Mouse (Mus musculus): ENCODE results near the gene Prss54. TPM values are rescaled to one million over a fixed set of nuclear protein-coding genes. Genes with fewer than 3 reads are reported as not detected.

Prss54 gene
- polyA plus RNA-seq, 1 experiment: not detected

DNA sequence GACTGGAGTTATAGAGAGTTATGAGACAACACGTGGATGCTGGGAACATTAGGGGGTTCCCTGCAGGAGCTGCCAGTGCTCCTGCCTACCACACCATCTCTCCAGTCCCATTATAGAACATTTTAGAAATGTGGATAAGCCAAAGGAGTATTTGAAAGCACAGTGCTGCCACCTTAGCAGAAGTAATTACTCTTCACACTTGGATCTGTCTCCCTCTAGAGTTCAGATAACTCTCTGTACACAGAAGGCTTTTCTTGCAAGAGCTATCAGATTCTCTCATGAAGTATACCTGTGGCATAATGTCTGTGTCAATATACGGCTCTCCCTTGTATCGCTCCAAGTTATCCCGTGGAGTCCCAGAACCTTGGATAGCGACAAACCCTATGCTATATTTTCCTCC, 36.7 kb downstream of the Prss54 start:
- Histone ChIP-seq H3K4me1 (ENCODE audit: control insufficient read depth, insufficient read depth, low read length) (no peaks in the 10 kb centered on the region), H3K4me3 (replicated peaks; ENCODE audit: extremely low read depth, low read depth, low read length) (no peak overlapping the region)
- TF ChIP-seq CTCF (IDR thresholded peaks at IDR 0.05; ENCODE audit: insufficient read depth, low read length) (no peak), POLR2A (IDR thresholded peaks at IDR 0.05; ENCODE audit: borderline replicate concordance, extremely low read depth, low read depth, low read length) (no peak)
- WGBS: 72% methylated on average over 5 of the region's 5 CpGs
- DNase-seq: no peak

- peak; percentile 46 for DNase-seq
- WGBS: 6% methylated on average over 33 of the region's 33 CpGs
- H3K4me1 ChIP-seq (ENCODE audit: control insufficient read depth, insufficient read depth, low read length): no peaks in the 10 kb centered on the region
- H3K4me3 ChIP-seq (replicated peaks; ENCODE audit: extremely low read depth, low read depth, low read length): peak within 1 kb of the TSS; percentile 12
- no peak for TF ChIP-seq CTCF (IDR thresholded peaks at IDR 0.05; ENCODE audit: insufficient read depth, low read length)
- no peak for TF ChIP-seq POLR2A (IDR thresholded peaks at IDR 0.05; ENCODE audit: borderline replicate concordance, extremely low read depth, low read depth, low read length)
These were observed 42.4 kb downstream of the Prss54 start, which contains the start of gene Ccdc113 for GRCm38 (mm10) chr8:95533584-95534387. Ccdc113 (plus strand) TSS chr8:95534085.

DNA sequence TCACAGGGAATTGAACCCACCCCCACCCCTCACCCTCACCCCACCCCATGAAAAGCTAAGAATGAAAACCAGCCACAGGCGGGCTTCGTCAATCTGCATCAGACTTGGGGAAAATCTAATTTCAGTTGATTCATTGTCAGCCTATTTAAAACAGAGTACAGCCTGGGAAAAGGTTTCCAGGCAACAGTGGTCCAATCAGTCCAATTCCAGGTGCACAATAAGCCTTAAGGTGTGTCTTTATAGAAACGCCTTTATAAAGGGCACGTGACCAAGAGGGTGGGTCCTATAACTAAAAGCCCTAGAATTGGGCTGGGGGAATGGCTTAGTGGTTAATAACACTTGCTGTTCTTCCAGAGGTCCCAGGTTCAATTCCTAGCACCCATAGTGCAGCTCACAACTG, 43.9 kb downstream of the Prss54 start:
- H3K4me1 ChIP-seq (ENCODE audit: control insufficient read depth, insufficient read depth, low read length): no peaks in the 10 kb centered on the region
- no peak for TF ChIP-seq POLR2A (IDR thresholded peaks at IDR 0.05; ENCODE audit: borderline replicate concordance, extremely low read depth, low read depth, low read length)
- no peak overlapping the region for H3K4me3 ChIP-seq (replicated peaks; ENCODE audit: extremely low read depth, low read depth, low read length)
- 62% methylated on average over 4 of the region's 4 CpGs for WGBS
- no peak for DNase-seq

- WGBS: 61% methylated on average over 9 of the region's 9 CpGs
- peak; percentile 16; the same call in 1 of the 2 replicates for TF ChIP-seq CTCF (IDR thresholded peaks at IDR 0.05; ENCODE audit: insufficient read depth, low read length)
- TF ChIP-seq POLR2A (IDR thresholded peaks at IDR 0.05; ENCODE audit: borderline replicate concordance, extremely low read depth, low read depth, low read length): no peak
- DNase-seq: no peak
- H3K4me3 ChIP-seq (replicated peaks; ENCODE audit: extremely low read depth, low read depth, low read length): no peak overlapping the region
- no peaks in the 10 kb centered on the region for H3K4me1 ChIP-seq (ENCODE audit: control insufficient read depth, insufficient read depth, low read length)
These were observed 47.3 kb downstream of the Prss54 start for GRCm38 (mm10) chr8:95528750-95529310.

DNA sequence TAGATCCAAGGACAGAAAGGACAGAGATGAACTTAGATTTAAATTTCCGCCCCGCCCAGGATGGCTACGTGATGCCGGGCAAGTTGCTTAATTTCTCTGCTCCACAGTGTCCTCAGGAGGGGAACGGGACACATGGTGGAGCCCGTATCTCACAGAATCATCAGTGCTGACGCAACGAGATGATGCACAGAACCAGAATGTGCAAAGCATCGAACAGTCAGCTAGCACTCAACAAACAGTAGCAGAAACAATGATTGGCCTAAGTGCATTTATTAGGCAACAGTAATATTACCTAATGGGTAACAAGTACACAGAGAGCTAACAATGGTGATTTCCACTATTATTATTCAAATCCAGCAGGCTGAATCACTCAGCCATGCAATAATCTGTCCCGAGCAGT, 47.9 kb downstream of the Prss54 start:
- no peaks in the 10 kb centered on the region for H3K4me1 ChIP-seq (ENCODE audit: control insufficient read depth, insufficient read depth, low read length)
- DNase-seq: no peak
- H3K4me3 ChIP-seq (replicated peaks; ENCODE audit: extremely low read depth, low read depth, low read length): no peak overlapping the region
- WGBS: 88% methylated on average over 10 of the region's 10 CpGs
- TF ChIP-seq POLR2A (IDR thresholded peaks at IDR 0.05; ENCODE audit: borderline replicate concordance, extremely low read depth, low read depth, low read length): no peak
- no peak for TF ChIP-seq CTCF (IDR thresholded peaks at IDR 0.05; ENCODE audit: insufficient read depth, low read length)

DNA sequence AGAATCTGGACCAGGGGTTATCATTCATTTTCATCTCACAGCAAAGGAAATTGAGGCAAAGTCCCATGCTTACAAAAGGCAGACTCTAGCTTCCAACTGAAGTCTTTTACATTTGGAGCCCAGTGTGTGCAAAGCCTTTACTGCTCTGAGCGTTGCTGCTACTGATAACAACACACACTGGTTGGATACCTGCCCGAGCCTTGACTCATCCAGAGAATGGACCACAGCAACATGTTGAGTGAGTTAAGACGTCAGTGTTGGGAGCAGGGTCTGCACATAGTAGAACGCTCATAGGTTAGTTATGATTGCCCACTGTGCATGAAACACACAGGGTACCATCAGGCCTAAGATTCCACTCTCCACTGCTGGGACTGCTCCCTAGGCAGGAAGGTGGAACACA, 52.1 kb downstream of the Prss54 start:
- 82% methylated on average over 4 of the region's 4 CpGs for WGBS

GRCm38 (mm10) chr8:95516928-95517327, 59.2 kb downstream of the Prss54 start:
- no peak for DNase-seq
- no peak overlapping the region for H3K4me3 ChIP-seq (replicated peaks; ENCODE audit: extremely low read depth, low read depth, low read length)
- TF ChIP-seq CTCF (IDR thresholded peaks at IDR 0.05; ENCODE audit: insufficient read depth, low read length): no peak
- H3K4me1 ChIP-seq (ENCODE audit: control insufficient read depth, insufficient read depth, low read length): no peaks in the 10 kb centered on the region
- 80% methylated on average over 6 of the region's 6 CpGs for WGBS

More for the DNA sequence above, 52.1 kb downstream of the Prss54 start:
- Histone ChIP-seq H3K4me1 (ENCODE audit: control insufficient read depth, insufficient read depth, low read length) (no peaks in the 10 kb centered on the region), H3K4me3 (replicated peaks; ENCODE audit: extremely low read depth, low read depth, low read length) (no peak overlapping the region)
- no peak for TF ChIP-seq CTCF (IDR thresholded peaks at IDR 0.05; ENCODE audit: insufficient read depth, low read length)
- no peak for TF ChIP-seq POLR2A (IDR thresholded peaks at IDR 0.05; ENCODE audit: borderline replicate concordance, extremely low read depth, low read depth, low read length)
- no peak for DNase-seq

DNA sequence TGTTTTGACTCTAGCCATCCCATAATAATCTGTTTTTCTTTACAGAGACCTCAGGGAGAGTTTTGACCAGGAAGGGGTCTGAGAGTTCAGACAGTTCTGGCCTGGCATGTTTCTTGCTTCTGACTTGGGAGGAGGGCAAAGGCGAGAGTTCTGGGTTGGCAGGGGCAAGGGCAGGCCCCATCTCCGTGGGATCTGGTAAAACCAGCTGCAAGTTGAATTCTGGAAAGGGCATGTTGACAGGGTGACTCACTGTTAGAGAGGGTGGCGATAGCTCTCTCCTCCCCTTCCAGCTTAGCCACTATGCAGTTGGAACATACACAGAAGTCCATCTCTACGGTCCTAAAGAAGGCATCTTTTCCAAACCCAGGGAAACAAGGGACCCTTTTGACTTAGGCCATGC, 62.9 kb downstream of the Prss54 start:
- TF ChIP-seq CTCF (IDR thresholded peaks at IDR 0.05; ENCODE audit: insufficient read depth, low read length): no peak
- no peak for TF ChIP-seq POLR2A (IDR thresholded peaks at IDR 0.05; ENCODE audit: borderline replicate concordance, extremely low read depth, low read depth, low read length)
- WGBS: 53% methylated on average over 4 of the region's 4 CpGs
- Histone ChIP-seq H3K4me3 (replicated peaks; ENCODE audit: extremely low read depth, low read depth, low read length) (no peak overlapping the region), H3K4me1 (ENCODE audit: control insufficient read depth, insufficient read depth, low read length) (no peaks in the 10 kb centered on the region)
- no peak for DNase-seq

GRCm38 (mm10) chr8:95512257-95512656, 63.9 kb downstream of the Prss54 start:
- H3K4me3 ChIP-seq (replicated peaks; ENCODE audit: extremely low read depth, low read depth, low read length): no peak overlapping the region
- TF ChIP-seq POLR2A (IDR thresholded peaks at IDR 0.05; ENCODE audit: borderline replicate concordance, extremely low read depth, low read depth, low read length): no peak
- no peak for TF ChIP-seq CTCF (IDR thresholded peaks at IDR 0.05; ENCODE audit: insufficient read depth, low read length)
- 58% methylated on average over 4 of the region's 4 CpGs for WGBS
- H3K4me1 ChIP-seq (ENCODE audit: control insufficient read depth, insufficient read depth, low read length): no peaks in the 10 kb centered on the region
- DNase-seq: no peak

Other genes starting within 250 kb of the Prss54 start
- 17.1 and 20.8 TPM in 2 replicates for gene Zfp319, start 244.4 kb downstream of the Prss54 start, polyA plus RNA-seq (2012; rRNA removed)
- gene Usb1, start 244.1 kb downstream of the Prss54 start, polyA plus RNA-seq (2012; rRNA removed): 26.1 and 31.8 TPM in 2 replicates
- gene Mmp15, start 224.1 kb downstream of the Prss54 start, polyA plus RNA-seq (2012; rRNA removed): 120 and 133 TPM in 2 replicates
- 65.0 and 66.0 TPM in 2 replicates for gene Cfap20, start 141.5 kb downstream of the Prss54 start, polyA plus RNA-seq (2012; rRNA removed)
- gene Csnk2a2, start 86.3 kb downstream of the Prss54 start, polyA plus RNA-seq (2012; rRNA removed): 13.2 and 21.7 TPM in 2 replicates
- 2.6 and 4.7 TPM in 2 replicates for gene Ccdc113, start 42.3 kb downstream of the Prss54 start, polyA plus RNA-seq (2012; rRNA removed)
- gene Gins3, start 57.1 kb upstream of the Prss54 start, polyA plus RNA-seq (2012; rRNA removed): 0.91 and 1.3 TPM in 2 replicates
- 17.4 and 21.5 TPM in 2 replicates for gene Ndrg4, start 100.6 kb upstream of the Prss54 start, polyA plus RNA-seq (2012; rRNA removed)
- 8.9 and 13.8 TPM in 2 replicates for gene Setd6, start 139.5 kb upstream of the Prss54 start, polyA plus RNA-seq (2012; rRNA removed)
- gene Cnot1, start 231.1 kb upstream of the Prss54 start, polyA plus RNA-seq (2012; rRNA removed): 63.1 and 94.5 TPM in 2 replicates
- gene Sap18b, start 249.0 kb upstream of the Prss54 start, polyA plus RNA-seq (2012; rRNA removed): 30.0 and 33.3 TPM in 2 replicates